Mouse (Mus musculus) kidney, adult 2 months (tissue): ENCODE results near the gene Kcnmb4. TPM values are rescaled to one million over a fixed set of nuclear protein-coding genes. Genes with fewer than 3 reads are reported as not detected.

Source experiments
- DNase-seq: peaks from one replicate; pipeline ENCODE4 v3.0.0; 2021
- H3K27ac ChIP-seq: fragments of 200-500 bp; 2 replicates; pipeline ENCODE4 v1.5.1; 2012; ENCODE audit warnings: low read depth, low read length, control low read depth, inconsistent platforms; ENCODE audit not compliant: insufficient read depth
- H3K27me3 ChIP-seq: fragments of 200-500 bp; replicated peaks from 2 replicates; pipeline ENCODE4 v1.6.1; 2012; ENCODE audit warnings: mild to moderate bottlenecking, moderate library complexity, low read length, inconsistent platforms; ENCODE audit not compliant: control insufficient read depth, insufficient read depth
- H3K36me3 ChIP-seq: fragments of 200-500 bp; 2 replicates; pipeline ENCODE4 v1.6.1; 2012; ENCODE audit warnings: mild to moderate bottlenecking, moderate library complexity, low read length, inconsistent platforms; ENCODE audit not compliant: control insufficient read depth, insufficient read depth
- H3K4me1 ChIP-seq: fragments of 200-500 bp; 2 replicates; pipeline ENCODE4 v1.6.1; 2011; ENCODE audit warnings: low read length; ENCODE audit not compliant: control insufficient read depth, insufficient read depth
- H3K4me3 ChIP-seq: fragments of 200-500 bp; 2 replicates; pipeline ENCODE4 v1.5.1; 2011; ENCODE audit warnings: mild to moderate bottlenecking, low read depth, low read length, control low read depth; ENCODE audit not compliant: insufficient read depth
- CTCF ChIP-seq: fragments of 200-500 bp; conservative IDR thresholded peaks from 2 replicates; pipeline ENCODE4 v1.5.1; 2011; ENCODE audit warnings: low read depth, mild to moderate bottlenecking, control low read depth, low read length, moderate library complexity, mixed read lengths; ENCODE audit not compliant: insufficient read depth, insufficient read length
- POLR2A ChIP-seq: fragments of 200-500 bp; IDR thresholded peaks from one replicate; pipeline ENCODE4 v1.6.1; 2011; ENCODE audit warnings: low read depth, low read length, control low read depth
- WGBS: fragments of 180-500 bp; shearing (Covaris S2); methylation state at CpG from one replicate; pipeline ENCODE4 v1.1.7; 2018; 5-methylcytosine and 5-hydroxymethylcytosine counted together
- polyA plus RNA-seq: library from polyadenylated mRNA; depleted of rRNA; stranded (reverse); fragments of >200 nt; gene quantifications from 2 replicates; pipeline ENCODE4 v1.2.3, GENCODE M21; 2012

Kcnmb4 gene
- polyA plus RNA-seq, 1 experiment, result 1.5 TPM

GRCm38 (mm10) chr10:116435455-116435854 lies 38.2 kb downstream of the Kcnmb4 start:
- no peak for TF ChIP-seq POLR2A
- Histone ChIP-seq H3K27me3 (no peaks in the 10 kb centered on the region), H3K4me1 (no peaks in the 10 kb centered on the region), H3K27ac (no peak overlapping the region), H3K4me3 (no peak overlapping the region), H3K36me3 (no peaks in the 10 kb centered on the region)
- no peak for DNase-seq
- WGBS, result 80% methylated on average over 12 of the region's 12 CpGs

- H3K4me1 ChIP-seq, result no peaks in the 10 kb centered on the region
Measured at GRCm38 (mm10) chr10:116432421-116432820, 41.3 kb downstream of the Kcnmb4 start.

GRCm38 (mm10) chr10:116428026-116428780 lies 45.5 kb downstream of the Kcnmb4 start:
- no peak overlapping the region for H3K27ac ChIP-seq
- WGBS, result 91% methylated on average over 26 of the region's 26 CpGs
- H3K36me3 ChIP-seq, result no peaks in the 10 kb centered on the region
- H3K27me3 ChIP-seq, result no peaks in the 10 kb centered on the region
- DNase-seq, result no peak
- no peaks in the 10 kb centered on the region for H3K4me1 ChIP-seq
- TF ChIP-seq CTCF (no peak), POLR2A (no peak)
- H3K4me3 ChIP-seq, result no peak overlapping the region

More at GRCm38 (mm10) chr10:116432421-116432820, 41.3 kb downstream of the Kcnmb4 start:
- no peak for TF ChIP-seq CTCF
- no peak for TF ChIP-seq POLR2A
- Histone ChIP-seq H3K27ac (no peak overlapping the region), H3K27me3 (no peaks in the 10 kb centered on the region), H3K36me3 (no peaks in the 10 kb centered on the region), H3K4me3 (no peak overlapping the region)
- no peak for DNase-seq
- WGBS, result 87% methylated on average over 7 of the region's 7 CpGs

- WGBS, result 86% methylated on average over 7 of the region's 7 CpGs
- Histone ChIP-seq H3K27ac (no peak overlapping the region), H3K4me1 (no peaks in the 10 kb centered on the region), H3K36me3 (no peaks in the 10 kb centered on the region), H3K4me3 (no peak overlapping the region), H3K27me3 (no peaks in the 10 kb centered on the region)
- no peak for DNase-seq
- TF ChIP-seq CTCF (no peak), POLR2A (no peak)
Measured at GRCm38 (mm10) chr10:116426176-116426575, 47.5 kb downstream of the Kcnmb4 start.

GRCm38 (mm10) chr10:116424921-116425320 lies 48.8 kb downstream of the Kcnmb4 start:
- WGBS, result 85% methylated on average over 6 of the region's 6 CpGs
- Histone ChIP-seq H3K27me3 (no peaks in the 10 kb centered on the region), H3K36me3 (no peaks in the 10 kb centered on the region), H3K4me1 (no peaks in the 10 kb centered on the region), H3K4me3 (no peak overlapping the region), H3K27ac (no peak overlapping the region)
- DNase-seq, result no peak
- TF ChIP-seq POLR2A (no peak), CTCF (no peak)

GRCm38 (mm10) chr10:116422551-116422950 lies 51.1 kb downstream of the Kcnmb4 start:
- Histone ChIP-seq H3K27me3 (no peaks in the 10 kb centered on the region), H3K36me3 (no peaks in the 10 kb centered on the region), H3K27ac (no peak overlapping the region), H3K4me1 (no peaks in the 10 kb centered on the region), H3K4me3 (no peak overlapping the region)
- WGBS, result 79% methylated on average over 2 of the region's 2 CpGs
- TF ChIP-seq POLR2A, result no peak
- TF ChIP-seq CTCF, result no peak
- no peak for DNase-seq

GRCm38 (mm10) chr10:116420976-116421375 lies 52.7 kb downstream of the Kcnmb4 start:
- WGBS, result 82% methylated on average over 6 of the region's 6 CpGs
- Histone ChIP-seq H3K36me3 (no peaks in the 10 kb centered on the region), H3K4me1 (no peaks in the 10 kb centered on the region), H3K4me3 (no peak overlapping the region), H3K27ac (no peak overlapping the region), H3K27me3 (no peaks in the 10 kb centered on the region; the same call in 1 of the 2 replicates)
- DNase-seq, result no peak
- TF ChIP-seq CTCF, result no peak
- no peak for TF ChIP-seq POLR2A
